Mouse (Mus musculus): ENCODE data around the gene Auts2.

DNA sequence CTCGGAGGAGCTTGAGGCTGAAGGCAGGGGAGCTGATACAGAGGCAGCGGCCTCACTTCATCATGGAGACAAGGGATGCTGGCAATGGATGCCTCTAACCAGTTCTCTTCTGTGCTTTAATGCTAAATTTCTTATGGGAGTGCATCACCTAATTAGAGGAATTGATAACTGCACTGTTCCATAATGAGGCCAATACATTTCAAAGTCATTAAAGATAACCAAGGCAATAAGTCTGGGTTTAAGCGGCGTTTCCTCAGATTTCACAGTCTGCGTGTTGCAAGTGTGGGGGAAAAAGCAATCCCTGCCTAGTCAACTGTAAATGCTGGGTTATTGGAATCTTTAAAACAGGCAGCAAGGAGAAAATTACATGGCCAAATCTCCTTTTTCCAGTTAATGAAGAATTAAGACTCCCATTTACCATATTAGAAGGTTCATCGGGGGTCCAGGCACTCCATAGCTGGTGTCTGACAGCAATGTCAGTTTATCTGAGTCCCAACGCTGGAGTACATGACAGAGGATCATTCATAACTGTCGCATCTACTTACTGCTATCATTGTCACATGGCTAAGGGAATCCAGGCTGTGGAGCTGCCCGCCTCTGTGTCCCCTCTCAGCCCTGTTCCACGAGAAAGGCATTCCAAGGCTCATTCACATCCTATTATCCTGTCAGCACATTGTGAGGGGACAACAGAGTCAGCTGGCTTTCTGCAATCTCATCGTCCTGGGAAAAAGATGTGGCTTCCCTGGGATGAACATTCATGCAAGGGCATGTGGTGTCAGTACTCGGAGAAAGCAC is 623.0 kb downstream of the Auts2 start:
- no peak for TF ChIP-seq CTCF (IDR thresholded peaks at IDR 0.05; ENCODE audit: low read depth, low read length)
- TF ChIP-seq POLR2A (IDR thresholded peaks at IDR 0.05; ENCODE audit: borderline replicate concordance, low read depth, low read length) = no peak

Data from bone marrow macrophage, adult 2 months (primary cell).